Mouse (Mus musculus) gastrocnemius, postnatal 4 days (tissue): Measurements from ENCODE around the gene Itpr2. TPM values are rescaled to one million over a fixed set of nuclear protein-coding genes. Genes with fewer than 3 reads are reported as not detected.

Experiments
- DNase-seq, 2 experiments: peaks; one replicate each; pipeline ENCODE4 v3.0.0; 2021 to 2022; ENCODE audit warnings: low spot score in 2 of 2, mixed read lengths in 2 of 2
- total RNA-seq, 2 experiments: library from RNA; stranded (reverse); gene quantifications; 2 replicates each; pipeline ENCODE4 v1.2.3; 2021

Gene Itpr2
- total RNA-seq, 2 experiments from 2014 or later = 18.9 to 22.3 TPM

DNA sequence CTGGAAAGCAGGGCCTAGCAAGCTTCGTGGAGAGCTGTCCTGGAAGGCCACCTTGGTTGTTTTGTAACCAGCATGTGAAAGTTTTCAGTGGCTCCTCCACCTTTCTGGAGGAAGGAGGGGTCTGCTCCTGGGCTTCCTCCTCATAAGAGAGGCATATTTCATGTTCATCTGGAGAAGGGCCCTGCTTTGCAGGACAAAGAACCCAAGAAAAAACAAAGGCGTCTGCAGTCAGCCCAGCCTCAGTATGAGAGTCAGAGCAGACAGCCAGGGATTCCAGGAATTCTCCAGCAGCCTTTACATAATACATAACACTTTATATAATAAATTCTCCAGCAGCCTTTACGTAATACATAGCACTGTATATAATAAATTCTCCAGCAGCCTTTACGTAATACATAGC lies 180.1 kb downstream of the Itpr2 start:
- DNase-seq = no peak

DNA sequence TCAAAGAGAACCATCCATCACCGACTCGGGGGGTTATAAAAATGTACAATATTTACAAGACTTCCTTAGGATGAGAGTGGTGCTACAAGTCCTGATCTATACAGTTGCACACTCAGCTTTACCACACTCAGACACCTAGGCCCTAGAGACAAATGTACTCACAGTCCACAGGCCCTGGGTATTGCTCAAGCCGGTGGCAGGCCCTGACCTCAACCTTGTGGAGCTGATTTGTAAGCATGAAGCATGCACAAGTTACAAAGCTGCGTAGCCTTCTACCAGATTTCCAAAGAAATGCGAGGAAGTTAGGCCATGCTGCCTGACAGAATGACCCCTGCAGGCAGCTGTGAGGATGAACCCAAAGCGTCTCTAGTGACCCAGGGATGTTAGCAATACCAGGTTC lies 185.6 kb downstream of the Itpr2 start:
- DNase-seq = no peak

DNA sequence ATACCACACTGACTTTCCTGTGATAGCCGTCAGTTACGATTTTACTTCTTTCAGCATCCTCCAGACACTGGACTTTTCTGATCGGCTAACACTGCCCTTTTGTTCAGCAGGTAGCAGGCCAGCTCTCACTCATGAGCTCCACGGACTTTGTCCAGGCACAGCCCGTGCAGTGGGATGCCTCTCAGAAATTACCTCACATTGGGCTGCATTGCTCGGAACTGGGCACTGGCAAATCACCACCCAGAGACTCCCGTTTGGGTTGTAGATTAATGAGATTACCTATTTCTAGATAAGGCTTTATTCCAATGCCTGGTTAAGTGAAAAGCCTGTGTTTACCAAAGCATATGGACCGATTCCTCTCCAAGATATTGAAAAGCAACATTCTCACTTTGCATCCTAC lies 186.9 kb downstream of the Itpr2 start:
- no peak for DNase-seq

DNA sequence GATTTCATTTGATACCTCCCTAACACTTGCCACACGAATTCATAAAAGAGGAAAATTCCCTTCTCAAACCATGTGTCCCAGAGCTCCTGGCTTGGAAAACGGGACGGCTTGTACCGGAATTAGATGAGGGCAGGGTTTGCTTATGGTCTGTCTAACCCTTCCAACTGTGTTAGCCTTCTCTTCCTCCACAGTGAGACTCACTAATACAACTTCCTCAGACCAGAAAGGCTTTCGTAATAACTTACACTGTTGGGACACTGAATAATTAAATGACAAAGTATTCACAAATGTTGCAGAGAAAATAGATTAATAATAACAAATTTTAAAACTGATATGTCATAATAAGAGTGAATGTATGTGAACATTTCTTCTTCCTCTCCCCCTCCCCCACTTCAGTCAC lies 187.7 kb downstream of the Itpr2 start:
- DNase-seq = no peak

DNA sequence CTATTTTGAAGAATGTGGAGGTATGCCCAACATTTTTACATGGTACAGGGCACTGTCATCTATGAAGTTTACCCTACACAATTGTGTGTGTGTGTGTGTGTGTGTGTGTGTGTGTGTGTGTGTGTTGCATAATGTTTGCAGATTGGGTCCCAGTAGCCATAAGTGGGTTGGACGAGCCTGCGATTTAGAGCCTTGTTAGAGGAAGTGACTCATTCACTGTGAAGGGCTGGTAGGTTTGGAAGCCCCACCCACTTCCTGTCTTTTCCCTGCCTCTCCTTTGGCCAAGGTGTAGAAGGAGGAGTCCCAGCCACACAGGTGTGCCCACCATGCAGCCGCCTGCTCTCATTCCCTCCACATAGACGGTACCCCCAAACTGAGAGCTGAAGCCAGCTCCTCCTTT lies 188.6 kb downstream of the Itpr2 start:
- DNase-seq = no peak

- DNase-seq = no peak
Measured at GRCm38 (mm10) chr6:146310210-146310609, 191.8 kb downstream of the Itpr2 start.

DNA sequence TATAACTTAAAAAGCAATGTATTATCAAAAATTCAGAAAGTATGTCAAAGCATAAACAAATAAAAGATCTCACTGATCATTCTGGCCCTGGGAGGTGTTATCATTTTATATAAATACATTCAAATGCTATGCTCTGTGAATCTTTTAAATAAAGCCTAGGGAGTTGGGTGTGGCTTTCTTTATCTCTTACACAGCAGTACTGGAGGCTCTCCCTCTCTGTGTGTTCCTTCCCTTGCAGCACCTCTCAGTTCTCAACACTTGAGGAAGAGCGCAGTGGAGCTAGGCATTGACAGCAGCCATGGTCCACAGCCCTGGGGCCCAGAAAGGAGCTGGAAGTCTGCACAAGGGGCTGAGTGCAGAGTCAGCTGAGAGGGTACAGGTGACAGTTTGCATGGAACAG lies 192.7 kb downstream of the Itpr2 start:
- no peak for DNase-seq

DNA sequence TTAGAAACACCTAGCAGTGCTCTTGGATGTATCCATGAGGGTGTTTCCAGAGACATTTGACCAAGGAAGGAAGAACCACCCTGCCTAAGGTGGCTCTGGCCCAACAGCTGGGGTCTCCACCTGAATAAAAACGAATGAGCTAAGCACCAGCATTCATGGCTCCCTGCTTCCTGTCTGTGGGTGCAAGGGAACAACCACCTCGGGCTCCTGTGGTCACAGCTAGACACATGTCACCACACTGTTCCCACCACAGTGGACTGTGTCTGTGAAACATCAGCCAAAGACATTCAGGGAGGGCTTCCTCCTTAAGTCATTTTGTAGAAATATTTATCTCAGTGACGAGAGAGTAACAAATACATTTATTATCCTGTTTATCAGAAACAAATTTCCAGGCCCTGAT lies 196.0 kb downstream of the Itpr2 start:
- no peak for DNase-seq

DNA sequence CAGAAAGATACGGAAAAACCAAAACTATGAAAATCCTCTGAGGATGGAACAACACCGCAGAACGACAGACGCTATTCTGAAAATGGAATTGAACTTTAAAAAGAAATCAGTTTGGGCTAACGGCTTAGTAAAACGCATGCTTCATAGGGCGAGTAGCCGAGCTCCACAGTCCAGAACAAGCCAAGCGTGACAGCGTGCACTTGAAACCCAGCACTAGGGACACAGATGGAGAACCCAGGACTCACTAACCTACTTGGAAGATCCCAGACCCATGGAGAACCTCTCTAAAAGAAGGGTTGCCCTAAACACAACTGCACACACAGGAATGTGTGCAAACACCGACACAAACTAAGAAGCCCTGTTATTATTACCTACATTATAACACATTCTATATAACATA lies 197.9 kb downstream of the Itpr2 start:
- DNase-seq = no peak

GRCm38 (mm10) chr6:146303336-146303735 lies 198.7 kb downstream of the Itpr2 start:
- no peak for DNase-seq

- DNase-seq = no peak
Measured at GRCm38 (mm10) chr6:146302574-146303130, 199.4 kb downstream of the Itpr2 start.

GRCm38 (mm10) chr6:146302101-146302500 lies 199.9 kb downstream of the Itpr2 start:
- no peak for DNase-seq

GRCm38 (mm10) chr6:146300961-146301360 lies 201.1 kb downstream of the Itpr2 start:
- DNase-seq = no peak

- DNase-seq = no peak
Measured at GRCm38 (mm10) chr6:146298712-146299111, 203.3 kb downstream of the Itpr2 start.

- no peak for DNase-seq
Measured at GRCm38 (mm10) chr6:146291036-146291435, 211.0 kb downstream of the Itpr2 start.

- DNase-seq = no peak
Measured at GRCm38 (mm10) chr6:146289801-146290200, 212.2 kb downstream of the Itpr2 start.

- no peak for DNase-seq
Measured at GRCm38 (mm10) chr6:146288266-146288665, 213.8 kb downstream of the Itpr2 start.

GRCm38 (mm10) chr6:146284921-146285565 lies 217.0 kb downstream of the Itpr2 start:
- no peak for DNase-seq

- DNase-seq = no peak
Measured at GRCm38 (mm10) chr6:146283981-146284380, 218.0 kb downstream of the Itpr2 start.

DNA sequence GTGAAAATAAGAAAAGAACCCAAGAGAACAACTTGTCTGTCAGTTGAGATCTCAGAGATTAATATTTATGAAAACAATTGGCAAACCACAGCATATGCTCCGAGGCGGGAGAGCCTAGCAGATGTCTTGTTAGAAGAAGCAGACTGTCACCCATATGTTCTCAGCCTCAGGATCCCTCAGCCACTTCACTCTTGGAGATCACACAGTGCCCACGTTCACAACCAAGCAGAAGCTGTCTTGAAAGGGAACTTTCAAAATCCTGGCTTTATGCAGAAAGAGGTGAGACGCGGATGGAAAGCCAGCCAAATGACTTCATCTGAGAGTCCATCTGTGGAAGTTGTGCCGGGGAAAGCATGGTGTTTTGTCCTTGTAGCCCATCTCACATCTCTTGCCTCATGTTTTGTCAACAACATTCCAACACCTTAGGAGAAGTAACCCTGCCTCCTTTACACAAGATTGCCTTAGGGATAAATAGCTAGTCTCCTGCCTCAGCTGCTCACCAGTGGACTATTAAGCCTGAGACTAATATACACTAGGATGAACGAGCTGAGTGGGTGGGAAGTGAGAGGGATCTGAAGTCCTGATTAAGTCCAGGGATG lies 219.9 kb downstream of the Itpr2 start:
- no peak for DNase-seq

DNA sequence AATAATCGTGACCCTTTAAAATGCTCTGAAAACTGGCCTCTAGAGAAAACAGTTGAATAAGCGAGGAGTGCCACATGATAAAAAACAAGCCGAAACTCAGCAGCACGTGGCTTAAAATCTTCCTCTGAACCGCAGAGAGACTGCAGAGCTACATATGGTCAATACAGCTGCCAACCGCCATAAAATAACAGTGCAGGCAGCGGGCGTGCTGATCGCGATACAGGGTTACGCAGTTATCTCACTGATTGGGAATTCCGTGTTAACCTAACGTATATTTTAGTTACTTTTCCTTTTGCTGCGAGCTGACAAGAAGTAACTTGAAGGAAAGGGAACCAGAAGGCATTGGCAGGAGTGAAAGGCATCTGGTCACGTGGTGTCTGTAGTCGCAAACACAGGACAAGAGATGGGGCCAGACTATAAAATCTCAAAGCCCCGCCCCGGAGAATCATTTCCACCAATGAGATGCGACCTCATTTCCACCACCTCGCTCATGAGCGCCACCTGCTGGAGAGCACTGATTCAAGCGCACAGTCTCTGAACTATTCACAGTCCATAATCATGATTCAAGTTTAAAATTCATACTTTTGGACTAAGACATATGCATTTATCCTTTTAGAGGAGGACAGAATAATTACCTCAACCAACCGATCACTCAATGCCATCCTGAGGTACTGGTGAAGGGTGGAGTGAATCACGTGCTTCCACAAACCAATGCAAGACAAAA lies 220.7 kb downstream of the Itpr2 start:
- no peak for DNase-seq

DNA sequence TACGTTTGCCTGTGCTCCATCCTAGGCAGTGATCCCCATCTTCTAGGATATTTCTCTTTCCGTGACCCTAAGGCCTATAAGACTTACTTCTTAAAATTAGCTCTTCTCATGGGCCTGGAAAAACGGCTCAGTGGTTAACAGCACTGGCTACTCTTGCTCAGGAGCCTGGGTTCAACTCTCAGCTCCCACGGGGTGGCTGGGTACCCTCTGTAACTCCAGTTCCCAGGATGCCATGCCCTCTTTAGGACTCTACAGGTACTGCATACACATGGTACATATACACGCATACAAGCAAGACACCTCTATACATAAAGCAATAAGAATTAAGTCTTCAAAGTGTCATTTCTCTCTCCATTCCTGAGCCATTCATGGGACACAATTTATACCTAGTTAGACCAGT lies 228.8 kb downstream of the Itpr2 start:
- no peak for DNase-seq
